Mouse (Mus musculus): ENCODE data around the gene Oit1.
A peak's percentile ranks its signal among the peaks of the same experiment; 100 is the strongest.

Gene Oit1

DNA sequence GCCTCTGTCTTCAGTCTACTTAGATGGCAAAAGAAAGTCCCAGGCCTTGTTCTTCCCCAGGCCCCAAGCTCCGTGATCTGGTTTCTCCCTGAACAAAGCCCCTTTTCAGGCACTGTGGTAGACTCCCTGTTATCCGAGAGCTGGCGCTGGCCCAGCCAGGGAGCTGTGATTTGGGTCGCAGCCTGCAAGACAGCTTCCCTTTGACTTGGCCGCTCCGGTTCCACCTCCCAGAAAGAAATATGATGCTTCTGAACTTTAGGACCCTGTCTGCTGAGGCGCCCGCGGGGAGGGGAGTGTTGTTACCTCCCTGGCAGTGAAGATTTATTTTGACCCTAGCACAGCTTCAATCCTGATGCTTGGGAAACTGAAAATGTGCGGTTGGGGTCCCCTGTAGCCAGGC, 42.6 kb downstream of the Oit1 start:
- no peak for DNase-seq (ENCODE audit: low spot score)

DNA sequence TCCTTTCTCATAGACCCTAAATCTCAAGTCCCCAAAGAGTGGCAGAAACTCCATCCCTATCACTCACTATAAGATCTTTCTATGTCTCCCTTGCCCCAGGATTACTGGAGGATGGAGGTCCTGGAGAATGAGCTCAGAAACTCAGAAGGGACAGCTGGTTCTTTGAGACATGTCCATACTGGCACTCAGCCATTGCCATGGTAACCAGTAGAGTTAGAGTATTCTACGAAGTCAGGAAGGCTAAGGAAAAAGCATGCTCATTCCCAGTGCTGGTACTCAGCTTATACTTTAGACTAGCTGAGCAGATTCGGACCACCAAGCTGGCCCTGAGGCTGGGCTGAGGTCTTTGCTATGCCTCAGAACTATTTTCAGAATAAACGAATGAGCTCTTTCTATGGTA, 44.0 kb downstream of the Oit1 start:
- no peak for DNase-seq (ENCODE audit: low spot score)

GRCm38 (mm10) chr14:8332314-8333252, 46.0 kb downstream of the Oit1 start:
- DNase-seq (ENCODE audit: low spot score), result no peak

DNA sequence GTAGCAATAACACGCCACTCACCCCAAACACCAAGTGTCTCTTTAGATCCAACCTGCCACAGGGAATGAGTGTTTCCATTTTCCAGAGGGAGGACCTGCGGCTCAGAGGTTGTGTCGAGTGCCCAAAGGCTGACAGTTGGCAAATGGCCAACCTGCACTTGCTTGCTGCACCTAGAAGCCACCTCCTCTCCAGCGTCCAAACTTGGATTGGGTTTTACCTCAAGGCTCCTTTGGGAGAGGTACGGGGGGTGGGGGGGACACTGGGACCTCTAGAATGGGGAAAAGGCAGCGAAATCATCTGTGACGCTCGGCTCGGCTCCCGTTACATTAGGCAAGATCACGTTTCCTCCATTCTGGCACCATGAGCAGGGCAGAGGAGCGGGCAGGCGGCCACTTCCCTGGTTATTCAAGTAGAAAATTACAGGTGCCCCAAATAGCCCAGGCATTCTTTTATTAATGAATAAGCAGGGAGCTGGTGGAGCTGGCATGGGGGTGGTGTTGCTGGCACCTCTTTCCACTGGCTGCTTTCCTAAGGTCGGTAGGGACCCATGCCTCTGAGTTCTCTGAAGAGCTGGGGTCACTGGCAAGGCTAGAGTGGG, 47.1 kb downstream of the Oit1 start:
- DNase-seq (ENCODE audit: low spot score), result no peak

GRCm38 (mm10) chr14:8330390-8330789, 48.2 kb downstream of the Oit1 start:
- no peak for DNase-seq (ENCODE audit: low spot score)

- DNase-seq (ENCODE audit: low spot score), result no peak
These were observed 49.0 kb downstream of the Oit1 start for GRCm38 (mm10) chr14:8329552-8329951.

DNA sequence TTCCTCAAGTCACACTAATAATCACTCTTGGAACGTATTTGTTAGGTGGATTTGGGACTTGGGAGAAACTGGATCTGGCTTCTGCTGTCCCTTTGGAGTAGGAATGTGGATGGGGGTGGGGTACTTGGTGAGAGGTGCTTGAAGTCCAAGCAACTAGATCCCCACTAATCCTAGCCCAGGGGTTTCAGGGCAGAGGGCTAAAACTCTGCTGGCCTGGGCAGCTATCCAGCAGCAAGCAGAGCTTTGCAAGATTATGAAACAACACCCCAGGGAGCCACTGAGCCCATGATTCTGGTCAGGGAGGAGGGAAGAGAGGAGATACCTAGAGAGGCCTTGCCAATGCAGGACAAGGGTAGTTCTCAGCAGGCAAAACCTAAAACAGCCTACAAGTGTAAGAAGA, 51.2 kb downstream of the Oit1 start:
- DNase-seq (ENCODE audit: low spot score), result no peak

GRCm38 (mm10) chr14:8326961-8327360, 51.6 kb downstream of the Oit1 start:
- DNase-seq (ENCODE audit: low spot score), result no peak

DNA sequence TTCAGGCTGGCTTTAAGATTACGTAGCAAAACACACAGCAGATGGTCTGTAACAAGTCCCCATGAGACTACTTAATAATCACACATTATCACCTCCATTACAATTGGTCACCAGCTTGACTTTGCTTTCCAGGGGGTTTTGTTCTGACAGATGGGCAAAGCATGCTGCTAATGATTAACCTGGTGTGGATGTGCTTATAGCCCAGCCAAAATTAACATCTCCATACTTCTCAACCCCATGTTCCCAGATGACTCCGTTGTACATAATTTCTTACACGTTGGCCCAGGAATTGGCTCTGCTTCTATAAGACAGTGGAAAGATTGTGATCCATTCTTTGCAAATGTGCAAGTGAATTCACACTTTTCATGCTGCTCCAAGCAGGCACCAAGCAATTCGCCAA, 52.8 kb downstream of the Oit1 start:
- no peak for DNase-seq (ENCODE audit: low spot score)

GRCm38 (mm10) chr14:8320528-8320927, 58.0 kb downstream of the Oit1 start:
- no peak for DNase-seq (ENCODE audit: low spot score)

DNA sequence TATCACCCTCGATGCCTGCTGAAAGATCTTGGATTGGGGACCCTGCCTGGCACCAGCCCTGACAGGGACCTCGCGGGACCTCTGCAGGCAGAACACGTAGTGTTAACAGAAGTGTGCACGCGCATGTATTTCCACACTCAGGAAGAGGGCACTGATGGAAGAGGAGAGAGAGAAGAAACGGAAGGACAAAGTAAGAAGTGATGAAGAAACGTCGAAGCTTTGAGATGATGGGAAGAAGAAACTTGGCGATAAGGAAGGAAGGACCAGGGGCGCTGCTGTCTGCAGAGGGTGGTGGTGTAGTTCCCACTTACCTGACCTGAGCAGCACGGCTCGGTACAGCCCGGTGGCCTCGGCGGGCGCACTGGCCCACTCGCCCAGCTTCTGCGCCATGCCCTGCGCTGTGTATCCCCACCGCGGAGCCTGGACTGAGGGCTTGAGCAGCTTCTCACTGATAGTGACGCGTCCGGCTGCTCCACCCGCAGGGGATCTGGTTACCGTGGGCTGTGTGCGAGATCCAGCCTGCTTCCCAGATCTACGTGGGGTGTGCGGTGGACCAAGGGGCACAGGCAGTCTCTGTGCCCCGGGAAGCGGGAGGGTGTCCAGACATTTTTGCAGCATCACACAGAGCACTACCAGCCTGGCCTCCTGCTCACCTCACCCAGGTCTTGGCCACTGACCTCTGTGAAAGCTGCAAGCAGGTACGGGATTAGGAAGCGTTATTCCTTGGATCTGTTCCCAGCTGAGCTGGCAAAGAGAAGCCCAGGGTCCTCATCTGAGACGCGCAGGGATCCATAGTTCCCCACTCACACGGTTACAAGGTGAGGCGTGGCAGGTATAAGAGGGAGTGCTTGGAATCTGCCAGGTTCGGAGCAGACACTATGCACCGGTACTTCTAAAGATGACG, 61.1 kb downstream of the Oit1 start, which contains the start of gene Fam107a:
Fam107a (minus strand) TSS at position 830 of the 904 bp plus-strand sequence.
- no peak for DNase-seq (ENCODE audit: low spot score)

DNA sequence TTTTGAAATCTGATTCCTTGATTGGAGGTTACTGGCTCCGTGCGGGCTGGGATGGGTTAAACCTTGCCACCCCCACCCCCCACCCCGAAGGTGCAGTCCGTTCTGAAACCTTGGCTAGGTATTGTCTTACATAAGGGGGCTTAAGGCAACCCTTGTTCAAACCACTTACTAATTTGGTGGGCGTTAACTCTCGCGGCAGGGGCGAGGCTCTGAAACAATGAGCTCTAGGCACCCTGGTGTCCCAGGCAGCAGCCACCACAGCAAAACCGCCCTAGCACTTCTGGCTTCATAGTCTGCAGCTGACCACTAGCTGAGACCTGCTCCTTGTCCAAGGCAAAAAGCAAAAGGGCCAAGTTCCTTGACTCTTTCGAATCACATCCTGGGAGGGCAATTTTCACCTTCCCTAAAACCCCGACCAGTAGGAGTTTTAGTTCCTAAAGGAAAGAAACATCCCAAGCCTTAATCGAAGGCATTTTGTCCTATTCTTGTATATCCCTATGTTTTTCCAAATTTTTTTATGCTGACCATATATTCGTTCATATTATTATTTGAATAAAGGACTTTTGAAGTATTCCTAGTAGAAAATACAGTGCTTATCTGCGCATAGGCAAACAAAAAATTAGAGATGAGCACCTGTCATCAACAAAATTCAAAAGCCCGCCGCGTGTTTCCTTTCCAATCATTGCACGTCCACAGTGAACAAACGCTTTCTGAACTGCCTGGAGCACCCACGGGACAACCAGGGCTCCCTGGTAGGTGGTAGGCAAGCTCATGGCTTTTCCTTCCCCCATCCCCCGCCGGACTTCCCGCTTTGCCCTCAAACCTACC, 62.0 kb downstream of the Oit1 start:
- DNase-seq (ENCODE audit: low spot score), result no peak

DNA sequence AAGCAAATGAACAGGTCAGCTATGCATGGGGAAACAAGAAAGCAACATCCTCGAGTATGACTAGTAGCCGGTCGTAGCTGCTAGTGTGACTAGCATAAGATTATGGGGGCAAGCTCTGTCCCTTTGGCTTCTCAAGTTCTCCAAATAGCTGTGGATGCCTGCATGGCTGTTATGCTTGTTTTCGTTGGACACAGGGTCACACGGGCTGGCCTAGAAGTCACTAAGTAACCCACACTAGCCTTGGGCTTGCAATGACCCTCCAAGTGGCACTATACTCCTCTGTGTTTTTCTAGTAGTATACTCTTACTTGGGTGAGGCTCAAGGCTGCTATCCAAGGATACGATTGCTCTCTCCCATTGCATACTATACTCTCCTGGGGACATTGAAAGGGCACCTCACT, 63.4 kb downstream of the Oit1 start:
- no peak for DNase-seq (ENCODE audit: low spot score)

DNA sequence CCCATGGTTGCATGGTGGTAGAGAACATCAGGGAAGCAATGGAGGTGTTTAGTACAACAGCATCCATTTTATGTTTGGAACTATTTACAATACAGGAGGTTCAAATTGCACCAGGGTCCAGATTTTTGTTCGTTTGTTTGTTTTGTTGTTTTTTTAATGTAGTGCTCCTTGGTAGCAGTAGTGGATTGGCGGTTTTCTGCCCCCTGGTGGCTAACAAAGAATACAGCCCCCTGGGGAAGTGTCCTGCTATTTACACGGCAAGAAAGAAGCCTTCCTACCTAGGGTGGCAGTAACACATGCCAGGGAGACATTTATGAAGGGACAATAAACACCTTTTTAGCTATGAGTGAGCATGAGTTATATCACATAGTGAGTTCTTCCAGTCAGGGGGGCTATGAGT, 64.0 kb downstream of the Oit1 start:
- DNase-seq (ENCODE audit: low spot score), result peak; percentile 5

DNA sequence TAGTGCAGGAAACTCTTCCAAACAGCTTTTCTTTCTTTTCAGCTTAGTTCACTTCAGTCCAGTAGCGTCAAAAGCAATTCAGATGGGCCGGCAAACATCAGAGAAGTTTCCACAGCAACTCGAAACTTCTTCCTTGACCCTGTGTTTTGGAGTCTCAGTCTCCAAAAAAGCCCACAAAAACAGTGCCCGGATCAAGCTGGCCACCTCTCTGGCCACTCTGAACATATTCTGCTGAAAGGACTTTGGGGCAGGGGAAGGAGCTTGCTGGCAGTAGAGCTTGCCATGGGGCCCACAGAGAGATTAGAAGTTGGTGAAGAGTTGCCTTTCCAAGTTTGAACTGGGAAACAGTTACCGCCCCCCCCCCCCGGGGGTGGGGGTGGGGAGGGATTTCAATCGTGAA, 64.7 kb downstream of the Oit1 start:
- no peak for DNase-seq (ENCODE audit: low spot score)

GRCm38 (mm10) chr14:8309621-8310141, 68.9 kb downstream of the Oit1 start:
- DNase-seq (ENCODE audit: low spot score), result no peak

GRCm38 (mm10) chr14:8308650-8309049, 69.9 kb downstream of the Oit1 start:
- no peak for DNase-seq (ENCODE audit: low spot score)

- DNase-seq (ENCODE audit: low spot score), result no peak
These were observed 71.7 kb downstream of the Oit1 start for GRCm38 (mm10) chr14:8306884-8307283.

- no peak for DNase-seq (ENCODE audit: low spot score)
These were observed 73.5 kb downstream of the Oit1 start for GRCm38 (mm10) chr14:8305014-8305413.

DNA sequence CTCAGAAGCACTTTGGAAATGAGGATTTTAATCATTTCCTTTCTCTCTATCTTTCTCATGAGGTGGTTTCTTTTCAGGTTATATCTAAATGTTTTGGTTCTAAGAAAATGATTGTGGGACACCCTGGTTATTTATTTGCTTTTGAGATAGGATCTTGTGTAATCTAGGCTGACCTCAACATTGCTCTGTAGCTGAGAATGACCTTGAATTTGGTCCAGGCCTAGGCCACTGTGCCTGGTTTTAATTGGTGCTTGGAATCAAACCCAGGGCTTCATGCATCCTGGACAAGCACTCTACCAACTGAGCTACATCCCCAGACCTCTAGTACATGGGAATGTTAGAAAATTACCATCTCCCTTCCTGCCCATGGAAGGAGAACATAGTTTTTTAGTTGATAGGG, 74.5 kb downstream of the Oit1 start:
- no peak for DNase-seq (ENCODE audit: low spot score)

GRCm38 (mm10) chr14:8302687-8303086, 75.9 kb downstream of the Oit1 start:
- DNase-seq (ENCODE audit: low spot score), result no peak

All from T-cell, adult 2 months (primary cell).